Mouse (Mus musculus) T-helper 17 cell (primary cell): Measurements from ENCODE around the gene Ppia.
"Not testable (repeated sequence)": the region's sequence is repeated elsewhere in the genome, so short reads cannot be mapped to it uniquely, and the experiment has no call there.

Experiments
- in situ Hi-C, 2 experiments: fragments of 300-600 bp; cut with MboI, MseI; formaldehyde crosslinking; loops; 1 replicate in 1 of 2; 2 replicates in 1 of 2; pipeline ENCODE4 v1.15.1; 2025; ENCODE audit warnings: high pct_unique_total_duplicates in 2 of 2

Gene Ppia

DNA sequence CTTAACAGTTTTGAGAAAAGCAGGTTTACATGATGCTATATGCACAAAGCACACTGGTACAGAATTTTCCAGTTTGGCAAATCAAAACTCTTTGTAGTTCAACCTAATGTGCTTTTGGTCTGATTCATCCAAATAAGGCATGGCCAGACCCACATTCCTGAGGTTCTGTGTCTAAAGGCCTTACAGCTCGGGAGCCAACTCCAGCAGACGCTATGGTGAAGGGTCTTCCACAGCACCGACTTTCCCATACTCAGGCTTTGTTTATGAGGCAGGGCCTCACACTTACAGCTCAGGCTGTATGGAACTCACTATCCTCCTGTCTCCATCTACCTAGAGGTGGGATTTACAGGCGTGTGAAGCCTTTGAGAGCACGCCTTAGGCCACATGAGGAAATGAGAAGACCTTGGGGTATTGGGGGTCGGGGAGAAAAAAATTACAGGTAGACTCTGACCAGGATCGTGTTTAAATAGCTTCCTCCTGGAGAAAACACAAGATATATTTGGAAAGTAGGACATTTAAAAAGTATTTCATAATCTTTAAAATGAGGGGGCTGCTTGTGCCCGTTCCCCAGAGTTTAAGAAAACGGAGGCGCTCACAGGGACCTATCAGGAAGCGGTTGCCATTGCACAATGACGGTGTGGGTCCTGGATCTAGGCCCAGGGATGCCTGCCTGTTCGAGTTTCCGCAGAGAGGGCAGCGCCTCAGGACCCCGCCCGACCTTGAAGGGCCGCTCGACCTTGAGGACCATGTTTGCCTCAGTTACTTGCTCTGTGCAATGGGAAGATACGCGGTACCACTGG is at the start of gene Ppia:
Gene Ppia, plus strand, starts transcription at position 693 of the 800 bp plus-strand sequence.
- in situ Hi-C loops: no loop called here

DNA sequence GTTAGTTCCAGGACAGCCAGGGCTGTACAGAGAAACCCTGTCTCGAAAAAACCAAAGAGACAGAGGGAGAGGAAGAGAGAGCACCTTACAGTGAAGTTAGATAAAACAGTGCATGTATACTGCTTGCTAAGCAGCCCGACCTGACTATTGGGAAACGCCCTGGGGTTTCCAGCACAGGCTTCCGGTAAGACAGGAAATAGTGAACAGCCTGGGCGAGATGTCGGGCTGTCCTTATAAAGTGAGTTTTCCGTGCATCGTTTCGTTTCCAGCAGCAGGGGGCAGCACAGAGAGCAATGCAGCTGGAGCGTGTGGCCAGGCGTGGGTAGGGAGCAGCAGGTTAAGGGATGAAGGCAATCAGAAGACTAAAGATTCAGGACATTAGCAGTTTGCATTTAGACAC is 49.4 kb upstream of the Ppia start:
- in situ Hi-C loops: no loop called here

DNA sequence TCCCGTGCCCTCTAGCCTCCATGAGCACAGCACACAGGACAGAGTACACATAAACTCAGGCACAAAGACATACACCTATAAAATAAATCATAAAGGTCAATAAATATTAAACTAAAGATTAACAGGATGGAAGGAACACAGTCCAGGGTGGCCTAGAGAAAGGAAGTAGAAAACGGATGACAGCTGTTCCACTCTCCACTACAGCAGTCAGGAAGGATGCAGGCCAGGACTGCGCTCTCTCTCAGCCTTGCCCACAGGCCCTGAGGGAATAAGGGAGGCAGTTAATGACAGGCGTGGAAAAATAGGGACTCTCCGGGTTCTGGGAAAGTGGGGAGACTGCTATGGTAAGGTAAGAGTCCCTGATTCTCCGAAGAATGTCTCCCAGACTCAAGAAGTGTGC is 48.8 kb upstream of the Ppia start:
- in situ Hi-C loops: no loop called here

DNA sequence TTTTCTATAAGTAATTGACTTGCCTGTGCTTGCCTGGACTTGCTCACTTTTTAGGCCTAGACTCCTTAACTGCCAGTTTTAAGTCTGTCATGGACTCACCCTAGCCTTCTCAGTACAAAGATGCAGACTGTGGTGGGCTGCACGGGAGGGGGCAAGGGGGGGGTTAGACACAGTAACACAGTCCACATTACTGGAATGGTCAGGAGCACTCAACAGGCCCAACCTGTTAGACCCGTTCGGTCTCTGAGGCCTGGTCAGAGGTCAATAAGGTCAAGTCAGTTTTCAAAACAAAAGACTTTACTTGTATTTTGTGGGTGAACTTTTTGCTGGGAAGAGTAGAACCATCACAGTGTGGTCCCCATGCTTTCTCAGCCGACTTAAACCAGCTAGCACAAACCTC is 48.1 kb upstream of the Ppia start:
- in situ Hi-C loops: no loop called here

DNA sequence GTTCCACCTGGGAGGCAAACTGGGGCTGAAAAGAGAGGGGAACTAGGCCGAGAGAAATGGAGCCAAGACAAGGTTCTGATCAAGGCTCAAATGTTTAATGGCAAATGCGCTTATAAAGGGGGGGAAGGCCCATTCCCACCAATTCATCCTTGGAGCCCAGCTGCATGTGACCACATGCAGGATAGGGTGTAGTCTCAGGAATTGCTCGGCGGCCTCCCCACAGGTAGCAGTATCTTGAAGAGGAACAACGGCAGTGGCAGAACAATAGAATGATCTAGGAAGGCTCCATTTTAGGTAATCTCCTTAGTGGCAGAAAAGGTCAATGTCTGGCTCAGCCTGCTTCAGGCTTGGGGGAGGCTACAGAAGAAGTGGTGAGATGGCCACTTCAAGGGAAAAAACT is 47.3 kb upstream of the Ppia start:
- in situ Hi-C loops: not testable (repeated sequence)

DNA sequence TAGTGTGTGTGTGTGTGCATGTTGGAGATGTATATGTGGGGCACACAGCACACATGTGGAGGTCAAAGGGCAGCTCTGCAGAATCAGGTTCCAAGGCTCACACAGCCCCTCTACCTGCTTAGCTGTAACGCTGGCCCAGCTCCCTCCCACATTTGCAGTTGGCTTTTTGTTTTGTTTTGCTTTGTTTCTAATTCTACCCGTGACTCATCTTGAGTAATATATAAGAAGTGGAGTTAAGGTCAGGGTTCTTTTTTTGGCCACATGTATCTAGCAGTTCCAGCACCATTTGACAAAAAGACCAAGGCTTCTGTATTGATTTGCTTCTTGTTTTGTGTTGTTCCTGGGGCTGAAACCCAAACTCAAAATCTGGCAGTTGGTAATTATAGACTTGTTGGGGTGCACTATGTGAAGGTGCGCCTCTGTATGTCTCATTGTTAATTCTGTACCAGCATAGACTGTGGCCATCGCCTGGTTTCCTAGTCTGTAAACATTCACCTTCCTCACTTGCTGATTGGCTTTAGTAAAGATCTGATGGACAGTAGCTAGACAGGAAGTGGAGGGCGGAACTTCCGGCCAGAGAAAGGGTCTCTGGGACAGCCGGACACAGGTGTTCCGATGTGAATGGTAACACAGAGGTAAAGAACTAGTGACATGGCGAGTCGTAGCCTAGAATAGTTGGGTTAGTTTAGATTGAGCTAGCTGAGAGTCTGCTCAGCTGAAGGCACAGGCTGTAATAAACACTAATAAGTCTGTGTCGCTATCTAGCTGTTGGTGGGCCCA is 43.7 kb upstream of the Ppia start:
- in situ Hi-C loops: no loop called here

DNA sequence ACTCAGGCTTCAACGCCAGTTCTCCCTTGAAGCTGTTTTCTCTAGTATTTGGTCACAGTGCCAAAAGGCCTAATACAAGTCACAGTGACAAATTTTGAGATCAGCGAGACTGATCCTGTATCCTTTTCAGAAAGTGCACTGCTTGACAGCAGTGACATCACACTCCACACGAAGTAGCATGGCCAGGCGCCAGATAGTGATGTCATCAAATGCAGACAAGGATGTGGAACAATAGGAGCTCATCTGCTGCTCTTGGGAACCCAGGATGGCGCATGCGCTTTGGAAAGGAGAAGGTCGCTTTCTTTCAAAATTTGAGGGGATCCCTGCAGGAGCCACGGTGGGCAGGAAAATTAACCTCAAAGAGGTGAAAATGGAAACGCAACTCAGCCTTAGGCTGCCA is 42.5 kb upstream of the Ppia start:
- in situ Hi-C loops: no loop called here

DNA sequence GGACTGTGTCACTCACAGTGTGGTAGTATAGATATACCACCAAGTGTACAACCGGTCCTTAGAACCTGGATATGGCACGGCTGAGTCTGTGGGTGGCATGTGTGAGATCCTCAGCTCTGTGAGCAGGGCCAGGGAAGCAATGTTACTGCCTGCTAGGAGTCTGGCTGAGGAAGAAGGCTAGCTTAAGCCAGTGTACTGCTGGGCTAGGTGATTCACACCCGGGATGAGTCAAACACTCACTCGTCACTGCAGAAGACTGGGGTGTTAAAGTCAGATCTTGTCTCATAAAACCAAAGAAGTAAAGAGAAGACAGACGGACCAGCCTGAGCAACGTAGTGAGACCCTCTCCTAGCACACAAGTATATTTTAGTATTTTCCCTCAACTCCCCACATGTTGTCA is 34.3 kb upstream of the Ppia start:
- in situ Hi-C loops: no loop called here

DNA sequence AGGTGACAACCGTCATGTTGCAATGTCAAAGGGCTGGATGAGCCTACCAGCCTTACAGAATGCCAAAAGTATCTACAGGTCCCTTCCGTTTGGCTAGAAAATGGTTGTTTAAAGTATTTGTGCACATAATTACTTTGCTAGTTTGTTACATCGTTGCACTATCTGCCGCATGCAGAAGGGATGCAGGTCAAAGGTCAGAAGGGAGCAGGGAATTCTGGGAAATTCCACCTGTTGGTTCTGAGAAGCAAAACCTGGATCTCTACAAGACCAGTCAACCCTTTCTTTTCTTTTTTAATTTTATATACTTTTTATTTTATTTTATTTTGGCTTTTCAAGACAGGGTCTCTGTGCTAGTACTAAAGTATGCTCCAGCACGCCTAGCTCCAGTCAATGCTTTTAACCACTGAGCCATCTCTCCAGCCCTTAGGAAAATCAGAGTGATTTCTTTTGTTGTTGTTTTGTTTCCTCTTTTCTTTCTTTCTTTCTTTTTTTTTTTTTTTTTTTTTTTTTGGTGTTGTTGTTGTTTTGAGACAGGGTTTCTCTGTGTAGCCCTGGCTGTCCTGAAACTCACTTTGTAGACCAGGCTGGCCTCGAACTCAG is 27.0 kb upstream of the Ppia start:
- in situ Hi-C loops: no loop called here

DNA sequence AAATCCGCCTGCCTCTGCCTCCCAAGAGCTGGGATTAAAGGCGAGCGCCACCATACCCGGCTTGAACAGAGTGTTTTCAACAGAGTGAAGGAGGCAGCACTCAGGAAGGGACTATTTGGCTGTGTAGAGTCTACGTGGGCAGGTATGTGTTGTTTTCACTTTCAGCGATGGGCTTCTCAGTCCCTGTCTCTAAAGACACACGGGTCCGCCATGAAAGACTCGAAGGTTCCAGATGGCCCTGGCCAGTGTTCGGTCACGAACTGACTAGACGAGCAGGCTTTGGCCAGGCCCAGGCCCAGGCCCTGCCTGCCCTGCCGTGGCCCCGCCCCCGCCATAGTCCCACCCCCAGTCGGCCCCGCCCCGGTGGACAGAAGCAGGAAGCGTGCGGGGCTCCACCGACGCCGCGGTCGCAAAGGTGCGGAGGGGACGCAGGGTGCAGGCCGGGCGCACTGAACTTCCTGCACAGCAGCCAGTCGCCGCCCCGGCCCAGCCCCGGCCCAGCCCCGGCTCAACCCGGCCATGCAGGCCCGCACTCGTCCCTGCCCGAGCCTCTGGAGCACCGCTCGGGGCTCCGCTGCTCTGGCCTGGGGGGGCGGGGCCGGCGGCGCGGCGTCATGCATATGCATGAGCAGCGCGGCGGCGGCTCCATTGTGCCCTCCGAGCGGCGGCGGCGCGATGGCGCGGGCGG is 26.4 kb upstream of the Ppia start, which contains the start of gene Zmiz2:
Gene Zmiz2, plus strand, starts transcription at position 349 of the 688 bp plus-strand sequence.
- in situ Hi-C loops: no loop called here

DNA sequence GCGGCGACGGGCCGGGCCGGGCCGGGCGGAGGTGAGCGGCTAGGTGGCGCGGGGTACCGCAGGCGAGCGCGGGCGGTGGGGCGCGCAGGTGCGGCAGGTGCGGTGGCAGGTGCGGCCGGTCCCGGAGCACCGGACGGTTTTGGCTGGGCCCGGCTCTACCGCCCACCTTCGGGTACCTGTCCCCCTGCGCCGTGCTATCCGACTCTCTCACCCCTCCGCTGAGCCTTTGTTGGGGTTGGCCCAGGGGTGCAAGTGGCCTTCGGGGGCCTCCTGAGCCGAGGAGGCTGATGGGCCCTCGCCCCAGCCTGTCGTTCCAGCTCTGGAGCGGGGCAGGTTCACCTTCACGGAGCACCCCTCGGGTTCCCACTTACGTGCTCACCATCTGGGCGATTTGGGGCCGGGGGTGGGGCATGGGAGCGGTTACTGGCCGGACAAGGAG is 25.7 kb upstream of the Ppia start:
- in situ Hi-C loops: no loop called here

DNA sequence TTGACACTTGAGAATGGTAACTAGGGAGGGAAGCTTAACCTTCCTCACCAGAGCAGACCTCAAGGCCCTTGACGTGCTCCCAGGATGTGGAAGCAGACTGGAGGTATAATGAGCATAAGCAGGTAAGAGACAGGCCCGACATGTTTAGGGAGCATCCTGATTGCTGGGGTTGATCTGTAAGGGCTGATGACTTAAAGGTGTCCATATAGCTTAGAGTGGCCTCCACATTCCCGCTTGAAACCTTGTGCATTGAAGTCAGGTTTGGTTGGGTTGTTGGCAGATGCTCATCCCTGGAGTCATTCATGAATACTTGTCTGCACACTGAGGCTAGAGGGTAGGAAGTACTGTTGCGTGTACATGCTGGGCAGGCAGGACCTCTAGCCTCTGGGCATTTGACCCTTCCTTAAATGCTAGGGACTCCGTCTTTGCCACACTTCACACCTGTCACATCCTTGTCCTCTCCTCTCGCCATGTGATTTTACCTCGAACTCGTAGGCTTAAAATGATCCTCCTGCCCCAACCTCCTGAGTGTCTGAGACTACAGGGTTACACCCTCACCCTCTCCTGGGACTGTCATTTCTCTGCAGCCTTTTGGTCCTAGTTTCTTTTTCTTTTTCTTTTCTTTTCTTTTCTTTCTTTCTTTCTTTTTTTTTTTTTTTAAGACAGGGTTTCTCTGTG is 24.7 kb upstream of the Ppia start:
- in situ Hi-C loops: no loop called here

DNA sequence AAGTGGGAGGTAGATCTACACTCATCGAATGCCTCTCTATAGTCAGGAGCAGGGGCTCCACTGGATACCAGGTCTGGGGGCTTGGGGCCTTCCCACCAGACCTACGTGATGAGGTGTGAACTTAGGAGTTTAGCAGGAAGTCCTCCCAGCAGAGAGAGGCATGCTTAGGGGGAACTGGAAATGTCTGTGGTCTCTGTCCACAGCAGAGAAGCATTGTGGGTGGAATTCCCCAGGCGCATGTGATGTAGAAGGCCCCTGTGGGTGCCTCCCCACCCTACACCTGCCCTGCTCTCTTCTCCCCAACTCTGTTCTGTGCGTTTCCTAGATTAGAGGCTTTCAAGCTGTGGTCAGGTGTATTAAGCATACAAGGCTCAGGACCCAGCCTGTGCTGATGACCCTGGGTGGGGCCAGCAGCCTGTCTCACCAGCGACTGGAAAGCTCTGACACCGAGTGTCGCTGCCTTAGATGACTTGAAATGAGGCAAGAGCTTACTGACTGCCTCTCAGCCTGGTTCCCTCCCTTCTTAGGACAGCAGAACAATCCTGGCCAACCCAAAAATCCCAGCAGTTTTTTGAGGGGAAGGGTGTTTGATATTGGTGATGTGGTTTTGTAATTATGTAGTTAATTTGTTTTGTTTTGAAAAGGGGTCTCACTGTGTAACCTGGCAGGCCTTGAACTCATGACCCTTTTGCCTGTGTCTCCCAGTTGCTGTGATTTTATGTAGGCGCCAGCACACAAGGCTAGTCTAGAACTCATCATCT is 23.5 kb upstream of the Ppia start:
- in situ Hi-C loops: no loop called here

DNA sequence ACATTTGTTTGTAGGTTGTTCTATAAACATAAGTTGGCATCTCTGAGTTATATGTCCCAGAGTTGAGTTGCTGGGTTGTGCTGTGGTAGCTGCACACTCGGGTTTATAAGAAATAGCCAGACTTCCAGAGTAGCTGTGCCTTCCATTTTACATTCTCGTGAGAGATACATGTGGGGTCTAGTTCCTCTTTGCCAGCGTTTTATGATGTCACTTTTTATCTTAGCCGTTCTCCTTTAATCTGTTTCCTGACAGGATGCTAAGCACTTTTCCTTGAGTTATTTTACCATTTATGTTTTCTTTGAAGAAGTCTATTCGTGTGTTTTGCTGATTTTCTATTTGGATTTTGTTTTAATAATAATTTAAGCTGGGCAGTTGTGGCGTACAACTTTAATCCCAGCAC is 22.4 kb upstream of the Ppia start:
- in situ Hi-C loops: no loop called here

DNA sequence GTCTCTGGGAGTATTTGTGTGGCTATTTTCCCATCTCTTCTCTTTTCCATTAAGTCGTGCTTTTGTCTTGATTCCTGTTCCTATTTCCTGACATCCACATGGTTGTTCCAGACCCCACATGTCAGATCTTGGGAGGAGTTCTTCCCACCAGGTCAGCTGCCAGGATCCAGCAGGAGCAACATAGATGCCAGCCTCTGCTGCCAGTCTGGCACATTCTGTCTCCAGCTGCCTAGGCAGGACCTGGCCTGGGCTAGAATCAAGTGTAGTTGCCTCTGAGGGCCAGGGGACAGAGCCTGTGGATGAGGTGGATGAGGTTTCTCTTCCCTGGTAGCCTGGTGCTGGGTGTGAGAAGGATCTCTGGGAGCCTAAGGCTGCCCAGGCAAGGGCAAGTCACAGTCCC is 21.4 kb upstream of the Ppia start:
- in situ Hi-C loops: no loop called here

DNA sequence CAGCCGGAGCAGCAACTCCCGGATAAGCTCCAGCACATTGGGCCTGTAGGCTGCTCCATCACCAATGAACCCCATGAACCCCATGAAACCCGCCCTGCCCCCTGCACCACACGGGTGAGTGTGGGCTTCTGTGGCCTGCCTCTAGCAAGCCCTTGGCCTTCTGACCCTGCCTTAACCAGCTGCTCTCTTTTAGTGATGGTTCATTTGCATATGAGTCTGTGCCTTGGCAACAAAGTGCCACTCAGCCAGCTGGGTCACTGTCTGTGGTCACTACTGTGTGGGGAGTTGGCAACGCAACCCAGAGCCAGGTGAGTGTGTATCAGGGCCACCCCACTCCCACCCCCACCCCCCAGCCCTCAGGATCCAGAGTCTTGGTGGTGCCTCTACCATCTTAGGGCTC is 19.7 kb upstream of the Ppia start:
- in situ Hi-C loops: no loop called here

DNA sequence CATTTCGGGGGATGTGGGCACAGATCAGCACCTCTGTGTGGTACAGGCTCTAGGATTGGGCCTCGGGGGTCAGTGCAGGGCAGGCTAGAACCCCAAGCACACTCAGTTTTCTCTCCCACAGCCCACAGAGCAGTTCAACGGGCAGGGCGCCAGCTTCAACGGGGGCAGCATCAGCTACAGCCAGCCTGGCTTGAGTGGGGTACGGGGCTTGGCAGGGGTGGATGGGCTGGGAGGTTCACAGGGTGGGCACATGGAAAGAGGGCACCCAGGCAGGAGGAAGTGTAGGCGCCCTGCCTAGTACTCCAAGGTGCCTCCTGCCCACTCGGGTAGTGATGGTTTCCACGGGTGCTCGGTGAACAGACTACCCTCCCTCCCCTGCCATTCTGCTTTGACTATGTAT is 17.1 kb upstream of the Ppia start:
- in situ Hi-C loops: no loop called here

DNA sequence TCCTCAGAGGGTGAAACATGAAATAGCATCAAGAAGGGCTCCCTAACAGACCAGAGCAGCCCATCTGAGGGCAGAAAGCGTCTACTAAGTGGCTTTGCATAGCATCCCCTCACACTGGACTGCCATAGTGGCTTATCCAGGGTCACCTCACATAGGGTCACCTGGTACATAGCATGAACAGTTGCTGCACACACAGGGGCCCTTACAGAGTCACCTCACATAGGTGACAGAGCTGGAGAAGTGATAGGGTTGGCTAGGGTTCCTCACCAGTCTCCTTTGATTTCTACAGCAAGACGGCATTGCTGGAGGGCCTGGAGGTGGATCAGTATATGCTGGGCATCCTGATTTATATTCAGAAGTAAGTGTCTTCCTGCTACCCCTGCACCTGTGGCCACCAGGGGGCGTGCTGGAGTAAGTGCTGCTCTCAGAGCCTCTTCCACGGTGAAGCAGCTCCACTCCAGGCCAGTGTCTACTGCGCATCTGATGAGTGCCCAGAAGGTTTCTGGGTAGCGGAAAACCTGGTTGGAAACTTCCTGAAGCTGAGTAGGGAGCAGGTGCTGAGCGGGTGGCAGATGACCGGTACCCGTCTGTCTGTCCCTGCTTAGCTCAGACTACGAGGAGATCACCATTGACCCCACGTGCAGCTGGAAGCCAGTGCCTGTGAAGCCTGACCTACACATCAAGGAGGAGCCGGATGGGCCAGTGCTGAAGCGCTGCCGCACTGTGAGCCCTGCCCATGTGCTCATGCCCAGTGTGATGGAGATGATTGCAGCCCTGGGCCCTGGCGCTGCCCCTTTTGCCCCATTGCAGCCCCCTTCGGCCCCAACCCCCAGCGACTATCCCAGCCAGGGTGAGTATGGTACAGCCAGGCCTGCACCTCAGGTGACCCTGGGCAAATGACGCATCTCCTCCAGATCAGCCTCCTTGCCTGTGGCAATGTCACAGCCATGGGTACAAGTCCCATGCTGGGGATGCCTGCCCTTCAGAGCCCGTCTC is 12.4 kb upstream of the Ppia start:
- in situ Hi-C loops: no loop called here

DNA sequence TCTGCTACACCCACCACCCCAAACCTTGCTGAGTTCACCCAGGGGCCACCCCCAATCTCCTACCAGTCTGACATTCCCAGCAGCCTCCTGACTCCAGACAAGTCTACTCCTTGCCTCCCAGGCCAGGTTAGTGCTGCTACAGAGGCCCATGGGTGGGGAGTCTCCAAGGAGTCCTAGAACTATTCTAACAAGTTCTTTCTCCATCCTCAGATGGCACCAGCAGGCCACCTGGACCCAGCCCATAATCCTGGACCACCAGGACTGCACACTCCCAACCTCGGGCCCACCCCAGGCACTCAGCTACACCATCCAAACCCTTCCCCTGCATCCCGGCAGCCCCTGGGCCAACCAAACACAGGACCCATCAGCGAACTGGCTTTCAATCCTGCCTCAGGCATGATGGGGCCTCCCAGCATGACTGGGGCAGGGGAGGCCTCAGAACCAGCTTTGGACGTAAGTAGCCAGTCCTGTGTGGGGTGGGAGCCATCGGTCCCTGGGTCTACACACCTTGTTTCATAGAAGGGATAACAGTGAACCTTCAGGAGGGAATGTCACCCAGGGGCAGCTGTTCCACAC is 11.3 kb upstream of the Ppia start:
- in situ Hi-C loops: no loop called here
